Mouse (Mus musculus) liver, embryonic 14.5 days (tissue): ENCODE results near the gene Smok3b.

Source experiments
- CTCF ChIP-seq: IDR thresholded peaks from 2 replicates; pipeline ENCODE4 v1.5.1; 2016; ENCODE audit warnings: antibody characterized with exemption, low read depth, control low read depth
- EP300 ChIP-seq: IDR thresholded peaks from 2 replicates; pipeline ENCODE4 v1.6.1; 2016; ENCODE audit warnings: antibody characterized with exemption, low read depth

- TF ChIP-seq EP300 (no peak), CTCF (no peak)
Observed at GRCm38 (mm10) chr5:138075684-138076083, 54.5 kb downstream of the Smok3b start.
